Mouse (Mus musculus) liver, embryonic 14.5 days (tissue): ENCODE measurements around the gene Ndufb6. TPM values are rescaled to one million over a fixed set of nuclear protein-coding genes. Genes with fewer than 3 reads are reported as not detected.

ENCODE experiments used
- ATAC-seq: fragments of 200-750 bp; cut with Nextera tagmentation; 2 replicates; pipeline ENCODE4 v1.8.0; 2017; ENCODE audit warnings: moderate number of reproducible peaks, mild to moderate bottlenecking, moderate library complexity; ENCODE audit not compliant: insufficient read depth
- DNase-seq, 3 experiments: peaks; one replicate each; pipeline ENCODE4 v3.0.0-alpha.2; 2012 to 2013; ENCODE audit warnings: low read depth in 3 of 3, low spot score in 3 of 3
- H3K27ac ChIP-seq: fragments of 300-500 bp; sonication (generic); 2 replicates; pipeline ENCODE4 v1.5.1; 2014; ENCODE audit warnings: moderate library complexity, mild to moderate bottlenecking, control low read depth, inconsistent platforms
- H3K27me3 ChIP-seq: fragments of 300-500 bp; sonication (generic); 2 replicates; pipeline ENCODE4 v1.6.1; 2014; ENCODE audit warnings: mild to moderate bottlenecking, low read length, moderate library complexity; ENCODE audit not compliant: control insufficient read depth, insufficient read depth
- H3K36me3 ChIP-seq: fragments of 300-500 bp; sonication (generic); replicated peaks from 2 replicates; pipeline ENCODE4 v1.6.1; 2014; ENCODE audit warnings: low read depth; ENCODE audit not compliant: control insufficient read depth, insufficient read depth
- H3K4me1 ChIP-seq, 2 experiments: fragments of 200-500 bp in 1 of 2; fragments of 300-500 bp in 1 of 2; sonication (generic) in 1 of 2; replicated peaks; 2 replicates each; pipeline ENCODE4 v1.6.1; 2012 to 2014; ENCODE audit warnings: antibody characterized with exemption in 1 of 2, inconsistent platforms in 1 of 2, low read length in 1 of 2; ENCODE audit not compliant: control insufficient read depth in 2 of 2, insufficient read depth in 2 of 2
- H3K4me2 ChIP-seq: fragments of 300-500 bp; sonication (generic); 2 replicates; pipeline ENCODE4 v1.6.1; 2014; ENCODE audit warnings: low read depth, mild to moderate bottlenecking, control low read depth, moderate library complexity
- H3K4me3 ChIP-seq, 2 experiments: fragments of 200-500 bp in 1 of 2; fragments of 300-500 bp in 1 of 2; sonication (generic) in 1 of 2; 2 replicates each; pipeline ENCODE4 v1.5.1; 2012 to 2014; ENCODE audit warnings: low read depth in 2 of 2, low read length in 2 of 2, mild to moderate bottlenecking in 2 of 2, control low read depth in 1 of 2, inconsistent platforms in 1 of 2, moderate library complexity in 1 of 2; ENCODE audit not compliant: insufficient read depth in 1 of 2
- H3K9ac ChIP-seq: fragments of 300-500 bp; sonication (generic); replicated peaks from 2 replicates; pipeline ENCODE4 v1.6.1; 2014; ENCODE audit warnings: mild to moderate bottlenecking, control low read depth, moderate library complexity
- H3K9me3 ChIP-seq: fragments of 300-500 bp; sonication (generic); 2 replicates; pipeline ENCODE4 v1.6.1; 2016; ENCODE audit warnings: low read length, mixed read lengths; ENCODE audit not compliant: control insufficient read depth
- CTCF ChIP-seq: IDR thresholded peaks from 2 replicates; pipeline ENCODE4 v1.5.1; 2016; ENCODE audit warnings: antibody characterized with exemption, low read depth, control low read depth
- EP300 ChIP-seq: IDR thresholded peaks from 2 replicates; pipeline ENCODE4 v1.6.1; 2016; ENCODE audit warnings: antibody characterized with exemption, low read depth
- WGBS: fragments of 180-500 bp; shearing (Covaris S2); extraction: QIAGEN DNeasy Blood & Tissue Kit; methylation state at CpG from one replicate; pipeline ENCODE4 v1.1.7; 2014; ENCODE audit not compliant: insufficient replicate concordance; 5-methylcytosine and 5-hydroxymethylcytosine counted together
- polyA plus RNA-seq, 2 experiments: library from polyadenylated mRNA; depleted of rRNA in 1 of 2; stranded (reverse) in 1 of 2; unstranded in 1 of 2; fragments of >200 nt; fragmentation: Nextera tagmentation in 1 of 2; extraction: Ambion mirVana in 1 of 2; gene quantifications; 2 replicates each; pipeline versions ENCODE4 v1.2.1 to v1.2.3; 2012 to 2014

Ndufb6 gene
- polyA plus RNA-seq, 2 experiments, result 56.4 to 161 TPM

- Histone ChIP-seq H3K9me3 (no peaks in the 10 kb centered on the region), H3K4me3 (no peak overlapping the region), H3K9ac (no peak overlapping the region), H3K27ac (no peak overlapping the region), H3K36me3 (0 out of 2 replicates have a peak, but pooled peaks cover 3% of the 10 kb centered on the region), H3K27me3 (no peaks in the 10 kb centered on the region), H3K4me1 (no peaks in the 10 kb centered on the region), H3K4me2 (no peak overlapping the region)
- WGBS, result 72% methylated on average over 8 of the region's 8 CpGs
- DNase-seq, result no peak
- ATAC-seq, result no peak
- TF ChIP-seq EP300 (no peak), CTCF (no peak)
These were observed 24.7 kb downstream of the Ndufb6 start for GRCm38 (mm10) chr4:40254385-40255103.

- ATAC-seq (no peak), DNase-seq (no peak)
- Histone ChIP-seq H3K27ac (no peak overlapping the region), H3K36me3 (no peaks in the 10 kb centered on the region), H3K4me1 (no peaks in the 10 kb centered on the region), H3K4me3 (no peak overlapping the region), H3K27me3 (no peaks in the 10 kb centered on the region), H3K9me3 (no peaks in the 10 kb centered on the region), H3K4me2 (no peak overlapping the region), H3K9ac (no peak overlapping the region)
- WGBS, result 71% methylated on average over 2 of the region's 2 CpGs
- TF ChIP-seq EP300, result no peak
- TF ChIP-seq CTCF, result no peak
These were observed 25.5 kb downstream of the Ndufb6 start for GRCm38 (mm10) chr4:40253766-40254165.

GRCm38 (mm10) chr4:40250984-40251383 is 28.2 kb downstream of the Ndufb6 start:
- Histone ChIP-seq H3K9me3 (no peaks in the 10 kb centered on the region), H3K4me1 (no peaks in the 10 kb centered on the region), H3K4me3 (no peak overlapping the region), H3K9ac (no peak overlapping the region), H3K36me3 (no peaks in the 10 kb centered on the region), H3K27me3 (no peaks in the 10 kb centered on the region), H3K4me2 (no peak overlapping the region), H3K27ac (no peak overlapping the region)
- no peak for TF ChIP-seq EP300
- TF ChIP-seq CTCF, result no peak
- DNase-seq (no peak), ATAC-seq (no peak)
- 76% methylated on average over 5 of the region's 5 CpGs for WGBS

- H3K36me3 ChIP-seq, result no peaks in the 10 kb centered on the region
- WGBS, result 37% methylated on average over 8 of the region's 8 CpGs
- DNase-seq, result no peak
- H3K27ac ChIP-seq, result no peak overlapping the region
- H3K4me2 ChIP-seq, result no peak overlapping the region
- H3K4me3 ChIP-seq, result no peak overlapping the region
- no peak overlapping the region for H3K9ac ChIP-seq
- TF ChIP-seq CTCF (no peak), EP300 (no peak)
- ATAC-seq, result no peak
- H3K4me1 ChIP-seq, result peaks cover 0 to 3% of the 10 kb centered on the region in 2 experiments; a peak in 1 of 4 replicates
- no peaks in the 10 kb centered on the region for H3K9me3 ChIP-seq
- no peaks in the 10 kb centered on the region for H3K27me3 ChIP-seq
These were observed 35.2 kb downstream of the Ndufb6 start for GRCm38 (mm10) chr4:40244035-40244434.

- Histone ChIP-seq H3K9ac (no peak overlapping the region), H3K27me3 (no peaks in the 10 kb centered on the region), H3K4me1 (peaks cover 0 to 4% of the 10 kb centered on the region in 2 experiments; a peak in 1 of 4 replicates), H3K4me3 (no peak overlapping the region), H3K4me2 (no peak overlapping the region), H3K36me3 (no peaks in the 10 kb centered on the region), H3K27ac (no peak overlapping the region), H3K9me3 (no peaks in the 10 kb centered on the region)
- no peak for ATAC-seq
- WGBS, result 76% methylated on average over 4 of the region's 4 CpGs
- TF ChIP-seq CTCF, result no peak
- no peak for TF ChIP-seq EP300
- DNase-seq, result no peak
These were observed 36.2 kb downstream of the Ndufb6 start for GRCm38 (mm10) chr4:40243006-40243405.
